Mouse (Mus musculus) embryonic facial prominence, embryonic 11.5 days (tissue): ENCODE data around the gene Tnip3. TPM values are rescaled to one million over a fixed set of nuclear protein-coding genes. Genes with fewer than 3 reads are reported as not detected.

ENCODE experiments used
- ATAC-seq: fragments of 200-750 bp; cut with Nextera tagmentation; replicated peaks from 2 replicates; pipeline ENCODE4 v1.8.0; 2017; ENCODE audit warnings: low read depth; ENCODE audit not compliant: insufficient number of reproducible peaks, low FRiP score, low TSS enrichment
- DNase-seq: peaks from one replicate; pipeline ENCODE4 v3.0.0-alpha.2; 2015; ENCODE audit warnings: low spot score
- H3K27ac ChIP-seq: fragments of 300-500 bp; sonication (generic); replicated peaks from 2 replicates; pipeline ENCODE4 v1.5.1; 2014; ENCODE audit warnings: mild to moderate bottlenecking, low read depth, low read length, control low read depth
- H3K27me3 ChIP-seq: fragments of 300-500 bp; sonication (generic); 2 replicates; pipeline ENCODE4 v1.6.1; 2014; ENCODE audit warnings: mild to moderate bottlenecking, low read length, moderate library complexity, mixed read lengths; ENCODE audit not compliant: control insufficient read depth, insufficient read depth
- H3K36me3 ChIP-seq: fragments of 300-500 bp; sonication (generic); replicated peaks from 2 replicates; pipeline ENCODE4 v1.6.1; 2014; ENCODE audit warnings: low read depth, mild to moderate bottlenecking, low read length, moderate library complexity, mixed read lengths; ENCODE audit not compliant: control insufficient read depth, insufficient read depth
- H3K4me1 ChIP-seq: fragments of 300-500 bp; sonication (generic); 2 replicates; pipeline ENCODE4 v1.6.1; 2014; ENCODE audit warnings: low read length, mixed read lengths; ENCODE audit not compliant: control insufficient read depth, insufficient read depth
- H3K4me2 ChIP-seq: fragments of 300-500 bp; sonication (generic); 2 replicates; pipeline ENCODE4 v1.6.1; 2014; ENCODE audit warnings: low read depth, mild to moderate bottlenecking, control low read depth, low read length, moderate library complexity
- H3K4me3 ChIP-seq: fragments of 300-500 bp; sonication (generic); 2 replicates; pipeline ENCODE4 v1.5.1; 2014; ENCODE audit warnings: low read depth, low read length, control low read depth
- H3K9ac ChIP-seq: fragments of 300-500 bp; sonication (generic); replicated peaks from 2 replicates; pipeline ENCODE4 v1.6.1; 2014; ENCODE audit warnings: mild to moderate bottlenecking, control low read depth, low read length
- H3K9me3 ChIP-seq: fragments of 300-500 bp; sonication (generic); replicated peaks from 2 replicates; pipeline ENCODE4 v1.6.1; 2016; ENCODE audit warnings: mild to moderate bottlenecking, low read length, inconsistent platforms, mixed read lengths; ENCODE audit not compliant: control insufficient read depth
- WGBS: fragments of 180-500 bp; shearing (Covaris S2); extraction: QIAGEN DNeasy Blood & Tissue Kit; methylation state at CpG from one replicate; pipeline ENCODE4 v1.1.7; 2014; 5-methylcytosine and 5-hydroxymethylcytosine counted together
- polyA plus RNA-seq: library from polyadenylated mRNA; unstranded; fragments of >200 nt; fragmentation: Nextera tagmentation; extraction: Ambion mirVana; gene quantifications from 2 replicates; pipeline ENCODE4 v1.2.1, GENCODE M21; 2014

Gene Tnip3
- polyA plus RNA-seq, 1 experiment from 2014 or later: not detected

GRCm38 (mm10) chr6:65533687-65534086, 8.6 kb downstream of the Tnip3 start:
- DNase-seq (no peak), ATAC-seq (no peak)
- Histone ChIP-seq H3K4me2 (no peak overlapping the region), H3K27ac (no peak overlapping the region), H3K27me3 (no peaks in the 10 kb centered on the region), H3K9me3 (no peaks in the 10 kb centered on the region), H3K4me1 (no peaks in the 10 kb centered on the region), H3K4me3 (no peak overlapping the region), H3K9ac (no peak overlapping the region), H3K36me3 (no peaks in the 10 kb centered on the region)
- 85% methylated on average over 1 of the region's 1 CpGs for WGBS

GRCm38 (mm10) chr6:65537327-65537884, 12.3 kb downstream of the Tnip3 start:
- H3K27ac ChIP-seq: no peak overlapping the region
- no peak overlapping the region for H3K4me2 ChIP-seq
- DNase-seq (no peak), ATAC-seq (no peak)
- H3K9ac ChIP-seq: no peak overlapping the region
- no peaks in the 10 kb centered on the region for H3K4me1 ChIP-seq
- no peaks in the 10 kb centered on the region for H3K27me3 ChIP-seq
- WGBS: 59% methylated on average over 5 of the region's 5 CpGs
- H3K4me3 ChIP-seq: no peak overlapping the region
- H3K9me3 ChIP-seq: no peaks in the 10 kb centered on the region
- H3K36me3 ChIP-seq: no peaks in the 10 kb centered on the region

- DNase-seq (no peak), ATAC-seq (no peak)
- Histone ChIP-seq H3K9ac (no peak overlapping the region), H3K27ac (no peak overlapping the region), H3K4me3 (no peak overlapping the region), H3K4me1 (no peaks in the 10 kb centered on the region), H3K36me3 (no peaks in the 10 kb centered on the region), H3K27me3 (no peaks in the 10 kb centered on the region), H3K9me3 (no peaks in the 10 kb centered on the region), H3K4me2 (no peak overlapping the region)
- WGBS: 69% methylated on average over 9 of the region's 9 CpGs
Measured at GRCm38 (mm10) chr6:65538022-65538652, 13.0 kb downstream of the Tnip3 start.

- no peaks in the 10 kb centered on the region for H3K27me3 ChIP-seq
- H3K27ac ChIP-seq: no peak overlapping the region
- no peak for ATAC-seq
- no peak overlapping the region for H3K9ac ChIP-seq
- 79% methylated on average over 3 of the region's 3 CpGs for WGBS
- no peaks in the 10 kb centered on the region for H3K9me3 ChIP-seq
- no peak for DNase-seq
- H3K4me1 ChIP-seq: no peaks in the 10 kb centered on the region
- no peaks in the 10 kb centered on the region for H3K36me3 ChIP-seq
- H3K4me2 ChIP-seq: no peak overlapping the region
- H3K4me3 ChIP-seq: no peak overlapping the region
Measured at GRCm38 (mm10) chr6:65538921-65539320, 13.8 kb downstream of the Tnip3 start.

- no peak overlapping the region for H3K9ac ChIP-seq
- WGBS: 80% methylated on average over 2 of the region's 2 CpGs
- H3K4me1 ChIP-seq: no peaks in the 10 kb centered on the region
- DNase-seq (no peak), ATAC-seq (no peak)
- H3K4me3 ChIP-seq: no peak overlapping the region
- no peak overlapping the region for H3K27ac ChIP-seq
- H3K9me3 ChIP-seq: no peaks in the 10 kb centered on the region
- H3K36me3 ChIP-seq: no peaks in the 10 kb centered on the region
- H3K27me3 ChIP-seq: no peaks in the 10 kb centered on the region
- no peak overlapping the region for H3K4me2 ChIP-seq
Measured at GRCm38 (mm10) chr6:65540138-65540537, 15.0 kb downstream of the Tnip3 start.

GRCm38 (mm10) chr6:65541094-65541493, 16.0 kb downstream of the Tnip3 start:
- Histone ChIP-seq H3K9me3 (no peaks in the 10 kb centered on the region), H3K4me1 (no peaks in the 10 kb centered on the region), H3K27ac (no peak overlapping the region), H3K4me3 (no peak overlapping the region), H3K9ac (no peak overlapping the region), H3K4me2 (no peak overlapping the region), H3K27me3 (no peaks in the 10 kb centered on the region), H3K36me3 (no peaks in the 10 kb centered on the region)
- WGBS: 82% methylated on average over 3 of the region's 3 CpGs
- ATAC-seq (no peak), DNase-seq (no peak)

- no peaks in the 10 kb centered on the region for H3K36me3 ChIP-seq
- no peak overlapping the region for H3K9ac ChIP-seq
- no peak overlapping the region for H3K4me3 ChIP-seq
- H3K27ac ChIP-seq: no peak overlapping the region
- H3K4me1 ChIP-seq: no peaks in the 10 kb centered on the region
- ATAC-seq: no peak
- WGBS: 38% methylated on average over 3 of the region's 3 CpGs
- H3K9me3 ChIP-seq: no peaks in the 10 kb centered on the region
- no peak for DNase-seq
- H3K27me3 ChIP-seq: no peaks in the 10 kb centered on the region
- H3K4me2 ChIP-seq: no peak overlapping the region
Measured at GRCm38 (mm10) chr6:65542391-65542790, 17.3 kb downstream of the Tnip3 start.

- H3K9me3 ChIP-seq: no peaks in the 10 kb centered on the region
- no peaks in the 10 kb centered on the region for H3K36me3 ChIP-seq
- H3K4me3 ChIP-seq: no peak overlapping the region
- no peaks in the 10 kb centered on the region for H3K27me3 ChIP-seq
- no peak overlapping the region for H3K27ac ChIP-seq
- no peak overlapping the region for H3K9ac ChIP-seq
- ATAC-seq (no peak), DNase-seq (no peak)
- H3K4me1 ChIP-seq: no peaks in the 10 kb centered on the region
- WGBS: 11% methylated on average over 1 of the region's 1 CpGs
- no peak overlapping the region for H3K4me2 ChIP-seq
Measured at GRCm38 (mm10) chr6:65542913-65543312, 17.8 kb downstream of the Tnip3 start.
